Mouse (Mus musculus) ES-Bruce4 (cell line): ENCODE results near the gene Cyp1a2.

Experiments used
- CTCF ChIP-seq: IDR thresholded peaks from one replicate; pipeline ENCODE4 v1.8.1; 2011; ENCODE audit warnings: low read depth, low read length
- EP300 ChIP-seq: IDR thresholded peaks from 2 replicates; pipeline ENCODE4 v1.6.1; 2011; ENCODE audit warnings: low read depth, low read length; ENCODE audit not compliant: insufficient read depth
- POLR2A ChIP-seq: IDR thresholded peaks from one replicate; pipeline ENCODE4 v1.8.1; 2011; ENCODE audit warnings: low read length; ENCODE audit not compliant: insufficient read depth

DNA sequence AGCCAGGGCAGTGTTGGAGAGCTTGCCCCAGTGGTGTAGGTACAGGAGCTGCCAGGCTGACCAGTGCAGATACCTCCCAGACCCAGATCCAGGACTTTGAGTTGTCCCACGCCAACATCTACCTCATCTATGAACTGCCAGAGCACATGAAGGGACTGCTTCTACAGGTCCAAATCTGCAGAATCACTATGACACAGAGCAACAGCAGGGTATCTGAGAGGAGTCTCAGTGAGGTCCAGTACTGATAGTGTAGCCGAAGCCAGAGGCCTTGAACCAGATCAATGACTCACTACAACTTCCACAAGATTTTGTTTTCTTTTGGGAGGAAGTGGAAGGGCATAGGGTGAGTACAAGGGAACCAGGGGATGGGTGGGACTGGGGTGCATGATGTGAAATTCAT lies 4.2 kb upstream of the Cyp1a2 start, which contains the start of gene Cyp1a1:
- no peak for TF ChIP-seq POLR2A
- TF ChIP-seq EP300: no peak
- no peak for TF ChIP-seq CTCF
